Mouse (Mus musculus) liver, postnatal 0 days (tissue): ENCODE results near the gene Rai2.

Source experiments
- CTCF ChIP-seq: sonication (generic); IDR thresholded peaks from 2 replicates; pipeline ENCODE4 v1.5.1; 2016; ENCODE audit warnings: antibody characterized with exemption, low read depth
- EP300 ChIP-seq: IDR thresholded peaks from 2 replicates; pipeline ENCODE4 v1.6.1; 2016; ENCODE audit warnings: antibody characterized with exemption, low read depth, mild to moderate bottlenecking

GRCm38 (mm10) chrX:161790182-161790581 is 73.3 kb downstream of the Rai2 start:
- peak; percentile 49 for TF ChIP-seq CTCF
- no peak for TF ChIP-seq EP300
